In genomic region chr2:138045933-138046642, GRCm38 (mm10) we compare ENCODE assay signal across 14 mouse cellular contexts.
"Had no signal": no experiment of that assay in that cellular context is flagged by ENCODE, and none has a peak within 500 bp of the region (broad histone marks: within the 10 kb centered on the region; RNA-seq: fewer than 3 reads in every experiment).

No protein-coding gene starts in this region.

- H3K9ac ChIP-seq: limb, embryonic 15.5 days; liver, embryonic 12.5 days; neural tube, embryonic 13.5 days had no signal

- H3K9me3 ChIP-seq: limb, embryonic 15.5 days; liver, embryonic 12.5 days; neural tube, embryonic 13.5 days had no signal

- H3K27ac ChIP-seq: limb, embryonic 15.5 days; liver, embryonic 12.5 days; neural tube, embryonic 13.5 days had no signal

- H3K36me3 ChIP-seq: limb, embryonic 15.5 days; liver, embryonic 12.5 days; neural tube, embryonic 13.5 days had no signal

- H3K4me1 ChIP-seq: limb, embryonic 15.5 days; liver, embryonic 12.5 days; neural tube, embryonic 13.5 days had no signal

- H3K4me3 ChIP-seq: limb, embryonic 15.5 days; liver, embryonic 12.5 days; neural tube, embryonic 13.5 days had no signal

- H3K27me3 ChIP-seq: limb, embryonic 15.5 days; liver, embryonic 12.5 days; neural tube, embryonic 13.5 days had no signal

- DNase-seq: kidney, adult 11 months; kidney, adult 9 months; kidney, postnatal 36 days; layer of hippocampus, adult 9-11 months; layer of hippocampus, postnatal 36 days; lung, postnatal 10 days; retina, postnatal 1 day; right cerebral cortex, postnatal 4 days; spleen, adult 18-20 months; thymus, adult 18-20 months; thymus, postnatal 14 days had no signal

- H3K4me2 ChIP-seq: limb, embryonic 15.5 days; liver, embryonic 12.5 days; neural tube, embryonic 13.5 days had no signal

- ATAC-seq: liver, embryonic 12.5 days had no signal
